Mouse (Mus musculus): ENCODE results near the gene Gfra4. TPM values are rescaled to one million over a fixed set of nuclear protein-coding genes. Genes with fewer than 3 reads are reported as not detected.

Gfra4 gene
- polyA plus RNA-seq, 1 experiment from 2014 or later = 0.23 TPM

- Histone ChIP-seq H3K4me1 (replicated peaks) (peaks cover 46% of the 10 kb centered on the region), H3K36me3 (replicated peaks) (no peaks in the 10 kb centered on the region), H3K4me3 (replicated peaks) (no peak overlapping the region), H3K27ac (replicated peaks) (no peak overlapping the region), H3K27me3 (peaks cover 84% of the 10 kb centered on the region), H3K9ac (no peak overlapping the region), H3K9me3 (replicated peaks) (no peaks in the 10 kb centered on the region), H3K4me2 (no peak overlapping the region)
- peak; percentile 58 for ATAC-seq (ENCODE audit: insufficient read depth)
- WGBS (ENCODE audit: insufficient replicate concordance) = 48% methylated on average over 5 of the region's 5 CpGs
These were observed 9.2 kb upstream of the Gfra4 start for GRCm38 (mm10) chr2:131052043-131052442.

GRCm38 (mm10) chr2:131046025-131046424 is 3.1 kb upstream of the Gfra4 start:
- Histone ChIP-seq H3K4me2 (no peak overlapping the region), H3K36me3 (replicated peaks) (no peaks in the 10 kb centered on the region), H3K27me3 (peaks cover 78% of the 10 kb centered on the region), H3K4me3 (replicated peaks) (no peak overlapping the region), H3K4me1 (replicated peaks) (peaks cover 6% of the 10 kb centered on the region), H3K27ac (replicated peaks) (no peak overlapping the region), H3K9me3 (replicated peaks) (no peaks in the 10 kb centered on the region), H3K9ac (no peak overlapping the region)
- 59% methylated on average over 2 of the region's 2 CpGs for WGBS (ENCODE audit: insufficient replicate concordance)
- ATAC-seq (ENCODE audit: insufficient read depth) = no peak

GRCm38 (mm10) chr2:131044989-131045720 is 2.3 kb upstream of the Gfra4 start:
- no peak for ATAC-seq (ENCODE audit: insufficient read depth)
- Histone ChIP-seq H3K36me3 (replicated peaks) (no peaks in the 10 kb centered on the region), H3K27ac (replicated peaks) (no peak overlapping the region), H3K27me3 (peaks cover 78% of the 10 kb centered on the region), H3K4me2 (no peak overlapping the region), H3K9me3 (replicated peaks) (no peaks in the 10 kb centered on the region), H3K9ac (no peak overlapping the region), H3K4me1 (replicated peaks) (peaks cover 6% of the 10 kb centered on the region), H3K4me3 (replicated peaks) (no peak overlapping the region)
- WGBS (ENCODE audit: insufficient replicate concordance) = 65% methylated on average over 9 of the region's 9 CpGs

- H3K4me3 ChIP-seq (replicated peaks) = no peak overlapping the region
- H3K27ac ChIP-seq (replicated peaks) = no peak overlapping the region
- no peak for ATAC-seq (ENCODE audit: insufficient read depth)
- no peaks in the 10 kb centered on the region for H3K9me3 ChIP-seq (replicated peaks)
- WGBS (ENCODE audit: insufficient replicate concordance) = 11% methylated on average over 7 of the region's 7 CpGs
- peaks cover 6% of the 10 kb centered on the region for H3K4me1 ChIP-seq (replicated peaks)
- H3K27me3 ChIP-seq = peaks cover 83% of the 10 kb centered on the region
- no peak overlapping the region; the same call in 1 of the 2 replicates for H3K4me2 ChIP-seq
- H3K9ac ChIP-seq = no peak overlapping the region
- H3K36me3 ChIP-seq (replicated peaks) = no peaks in the 10 kb centered on the region
These were observed 1.5 kb upstream of the Gfra4 start for GRCm38 (mm10) chr2:131044354-131044852.

GRCm38 (mm10) chr2:131040854-131041825 is 1.7 kb downstream of the Gfra4 start:
- no peak overlapping the region for H3K9ac ChIP-seq
- peak overlapping the region; percentile 38 for H3K4me3 ChIP-seq (replicated peaks)
- ATAC-seq (ENCODE audit: insufficient read depth) = no peak

GRCm38 (mm10) chr2:131038675-131039074 is 4.2 kb downstream of the Gfra4 start:
- no peak for ATAC-seq (ENCODE audit: insufficient read depth)
- Histone ChIP-seq H3K9me3 (replicated peaks) (no peaks in the 10 kb centered on the region), H3K27ac (replicated peaks) (no peak overlapping the region), H3K4me3 (replicated peaks) (no peak overlapping the region), H3K4me1 (replicated peaks) (no peaks in the 10 kb centered on the region), H3K36me3 (replicated peaks) (no peaks in the 10 kb centered on the region), H3K9ac (no peak overlapping the region), H3K4me2 (no peak overlapping the region), H3K27me3 (peaks cover 91% of the 10 kb centered on the region)
- 59% methylated on average over 5 of the region's 5 CpGs for WGBS (ENCODE audit: insufficient replicate concordance)

More at GRCm38 (mm10) chr2:131040854-131041825, 1.7 kb downstream of the Gfra4 start:
- no peak overlapping the region for H3K27ac ChIP-seq (replicated peaks)
- peaks cover 94% of the 10 kb centered on the region for H3K27me3 ChIP-seq
- peak overlapping the region; percentile 56 for H3K4me2 ChIP-seq
- no peaks in the 10 kb centered on the region for H3K9me3 ChIP-seq (replicated peaks)
- H3K36me3 ChIP-seq (replicated peaks) = no peaks in the 10 kb centered on the region
- 3% methylated on average over 114 of the region's 115 CpGs for WGBS (ENCODE audit: insufficient replicate concordance)
- H3K4me1 ChIP-seq (replicated peaks) = peaks cover 6% of the 10 kb centered on the region

- WGBS (ENCODE audit: insufficient replicate concordance) = 89% methylated on average over 6 of the region's 6 CpGs
These were observed 4.7 kb downstream of the Gfra4 start for GRCm38 (mm10) chr2:131038197-131038596.

GRCm38 (mm10) chr2:131037226-131037990 is 5.5 kb downstream of the Gfra4 start:
- Histone ChIP-seq H3K27me3 (peaks cover 78% of the 10 kb centered on the region), H3K4me2 (no peak overlapping the region), H3K9me3 (replicated peaks) (no peaks in the 10 kb centered on the region), H3K9ac (no peak overlapping the region), H3K36me3 (replicated peaks) (no peaks in the 10 kb centered on the region), H3K4me1 (replicated peaks) (no peaks in the 10 kb centered on the region), H3K4me3 (replicated peaks) (no peak overlapping the region), H3K27ac (replicated peaks) (no peak overlapping the region)
- ATAC-seq (ENCODE audit: insufficient read depth) = no peak
- WGBS (ENCODE audit: insufficient replicate concordance) = 43% methylated on average over 17 of the region's 17 CpGs

More at GRCm38 (mm10) chr2:131038197-131038596, 4.7 kb downstream of the Gfra4 start:
- Histone ChIP-seq H3K4me1 (replicated peaks) (no peaks in the 10 kb centered on the region), H3K9ac (no peak overlapping the region), H3K4me3 (replicated peaks) (no peak overlapping the region), H3K9me3 (replicated peaks) (no peaks in the 10 kb centered on the region), H3K27me3 (peaks cover 86% of the 10 kb centered on the region), H3K4me2 (no peak overlapping the region), H3K27ac (replicated peaks) (no peak overlapping the region), H3K36me3 (replicated peaks) (no peaks in the 10 kb centered on the region)
- ATAC-seq (ENCODE audit: insufficient read depth) = no peak

- H3K4me1 ChIP-seq (replicated peaks) = peaks cover 5% of the 10 kb centered on the region
- no peaks in the 10 kb centered on the region for H3K36me3 ChIP-seq (replicated peaks)
- no peak overlapping the region for H3K4me2 ChIP-seq
- H3K4me3 ChIP-seq (replicated peaks) = no peak overlapping the region
- H3K27me3 ChIP-seq = peaks cover 71% of the 10 kb centered on the region
- no peak overlapping the region for H3K27ac ChIP-seq (replicated peaks)
- no peaks in the 10 kb centered on the region for H3K9me3 ChIP-seq (replicated peaks)
- H3K9ac ChIP-seq = no peak overlapping the region
- ATAC-seq (ENCODE audit: insufficient read depth) = no peak
These were observed 6.1 kb downstream of the Gfra4 start for GRCm38 (mm10) chr2:131036757-131037156.

GRCm38 (mm10) chr2:131036343-131036742 is 6.5 kb downstream of the Gfra4 start:
- H3K4me3 ChIP-seq (replicated peaks) = no peak overlapping the region
- no peak overlapping the region for H3K4me2 ChIP-seq
- WGBS (ENCODE audit: insufficient replicate concordance) = 62% methylated on average over 2 of the region's 2 CpGs
- ATAC-seq (ENCODE audit: insufficient read depth) = no peak
- no peak overlapping the region for H3K27ac ChIP-seq (replicated peaks)
- peaks cover 67% of the 10 kb centered on the region for H3K27me3 ChIP-seq
- no peak overlapping the region for H3K9ac ChIP-seq
- H3K4me1 ChIP-seq (replicated peaks) = peaks cover 5% of the 10 kb centered on the region
- no peaks in the 10 kb centered on the region for H3K9me3 ChIP-seq (replicated peaks)
- H3K36me3 ChIP-seq (replicated peaks) = no peaks in the 10 kb centered on the region

Data from liver, embryonic 15.5 days (tissue).